Mouse (Mus musculus): ENCODE data around the gene A4galt. TPM values are rescaled to one million over a fixed set of nuclear protein-coding genes. Genes with fewer than 3 reads are reported as not detected.

A4galt gene
- polyA plus RNA-seq, 1 experiment from 2014 or later, result 4.6 TPM

DNA sequence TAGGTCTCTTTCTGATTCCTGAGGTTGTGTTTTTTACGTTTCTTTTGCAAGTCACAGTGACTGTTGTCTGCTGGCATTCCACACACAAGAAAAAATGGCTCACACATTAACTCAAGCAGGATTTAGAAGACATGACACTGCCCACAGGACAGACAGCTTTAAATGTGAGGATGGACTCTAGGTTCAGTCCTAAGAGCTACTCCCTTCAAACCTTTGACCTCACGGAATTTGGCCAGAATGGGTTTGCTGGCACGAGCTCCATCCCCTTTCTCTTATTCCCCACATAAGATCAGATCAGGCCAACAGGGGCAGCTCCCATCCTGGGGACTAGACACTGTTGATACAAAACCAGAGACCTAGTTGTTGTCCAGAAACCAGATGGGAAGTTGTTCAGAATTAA, 10.1 kb downstream of the A4galt start:
- Histone ChIP-seq H3K27ac (replicated peaks) (no peak overlapping the region), H3K4me3 (no peak overlapping the region), H3K36me3 (no peaks in the 10 kb centered on the region), H3K4me1 (replicated peaks) (no peaks in the 10 kb centered on the region), H3K4me2 (no peak overlapping the region), H3K27me3 (no peaks in the 10 kb centered on the region), H3K9ac (no peak overlapping the region), H3K9me3 (no peaks in the 10 kb centered on the region)
- WGBS, result 89% methylated on average over 3 of the region's 3 CpGs
- no peak for ATAC-seq (ENCODE audit: low FRiP score, low read depth)

DNA sequence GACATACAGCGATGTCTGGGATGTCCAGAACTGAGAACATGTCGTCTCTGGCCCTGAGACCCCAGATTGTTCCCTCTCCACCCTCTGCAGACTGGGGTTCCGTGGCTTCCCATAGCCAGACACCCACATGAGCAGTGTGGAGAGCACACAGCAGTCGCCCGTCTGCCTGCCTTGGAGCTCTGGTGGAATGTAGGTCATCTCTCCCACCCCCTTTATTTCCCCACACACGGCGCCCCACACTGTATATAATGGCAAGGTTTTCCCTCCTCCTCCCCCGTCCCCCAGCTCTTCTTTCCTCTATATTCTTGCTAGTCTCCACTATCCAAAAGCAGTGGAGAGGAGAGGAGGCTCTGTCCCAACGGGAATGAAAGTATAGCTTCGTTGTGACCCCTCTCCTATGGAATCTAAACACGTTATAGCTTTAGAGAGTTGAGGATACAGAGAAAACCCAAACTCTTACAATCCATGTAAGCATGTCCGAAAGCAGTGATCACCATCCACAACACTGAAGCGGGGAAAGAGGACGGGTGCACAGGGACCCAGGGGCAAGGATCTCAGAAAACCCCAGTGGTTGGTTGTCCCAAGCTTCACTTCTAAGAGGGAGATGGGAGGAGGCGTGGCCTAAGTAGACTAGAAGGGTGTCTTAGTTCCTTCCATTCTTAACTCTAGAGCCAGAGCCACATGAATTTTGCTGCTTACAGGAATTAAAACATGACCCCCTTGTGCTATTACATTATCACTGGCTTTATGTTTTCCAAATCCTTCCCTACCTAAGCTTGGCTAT, 13.9 kb downstream of the A4galt start:
- no peak overlapping the region for H3K9ac ChIP-seq
- H3K9me3 ChIP-seq, result no peaks in the 10 kb centered on the region
- WGBS, result 72% methylated on average over 15 of the region's 15 CpGs
- no peak overlapping the region for H3K27ac ChIP-seq (replicated peaks)
- ATAC-seq (ENCODE audit: low FRiP score, low read depth), result no peak
- no peaks in the 10 kb centered on the region for H3K27me3 ChIP-seq
- no peaks in the 10 kb centered on the region for H3K36me3 ChIP-seq
- no peak overlapping the region for H3K4me3 ChIP-seq
- H3K4me2 ChIP-seq, result no peak overlapping the region
- H3K4me1 ChIP-seq (replicated peaks), result no peaks in the 10 kb centered on the region

DNA sequence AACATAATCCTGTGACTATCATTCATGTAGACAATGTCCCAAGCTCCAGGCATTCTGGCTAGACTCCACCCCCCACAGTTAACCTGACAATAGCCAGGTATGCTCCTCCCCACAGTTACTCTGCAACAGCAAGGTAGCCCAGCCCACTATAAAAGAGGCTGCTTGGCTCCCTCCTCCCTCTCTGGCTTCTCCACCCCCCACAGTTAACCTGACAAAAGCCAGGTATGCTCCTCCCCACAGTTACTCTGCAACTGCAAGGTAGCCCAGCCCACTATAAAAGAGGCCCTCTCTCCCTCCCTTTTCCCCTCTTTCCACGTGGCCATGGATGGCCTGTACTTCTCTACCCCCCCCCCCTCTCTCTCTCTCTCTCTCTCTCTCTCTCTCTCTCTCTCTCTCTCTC, 14.8 kb downstream of the A4galt start:
- 0% methylated on average over 1 of the region's 1 CpGs for WGBS
- H3K27ac ChIP-seq (replicated peaks), result no peak overlapping the region
- H3K4me2 ChIP-seq, result no peak overlapping the region
- no peak overlapping the region for H3K4me3 ChIP-seq
- H3K9ac ChIP-seq, result no peak overlapping the region
- no peaks in the 10 kb centered on the region for H3K4me1 ChIP-seq (replicated peaks)
- no peaks in the 10 kb centered on the region for H3K9me3 ChIP-seq
- H3K27me3 ChIP-seq, result no peaks in the 10 kb centered on the region
- no peak for ATAC-seq (ENCODE audit: low FRiP score, low read depth)
- H3K36me3 ChIP-seq, result no peaks in the 10 kb centered on the region

DNA sequence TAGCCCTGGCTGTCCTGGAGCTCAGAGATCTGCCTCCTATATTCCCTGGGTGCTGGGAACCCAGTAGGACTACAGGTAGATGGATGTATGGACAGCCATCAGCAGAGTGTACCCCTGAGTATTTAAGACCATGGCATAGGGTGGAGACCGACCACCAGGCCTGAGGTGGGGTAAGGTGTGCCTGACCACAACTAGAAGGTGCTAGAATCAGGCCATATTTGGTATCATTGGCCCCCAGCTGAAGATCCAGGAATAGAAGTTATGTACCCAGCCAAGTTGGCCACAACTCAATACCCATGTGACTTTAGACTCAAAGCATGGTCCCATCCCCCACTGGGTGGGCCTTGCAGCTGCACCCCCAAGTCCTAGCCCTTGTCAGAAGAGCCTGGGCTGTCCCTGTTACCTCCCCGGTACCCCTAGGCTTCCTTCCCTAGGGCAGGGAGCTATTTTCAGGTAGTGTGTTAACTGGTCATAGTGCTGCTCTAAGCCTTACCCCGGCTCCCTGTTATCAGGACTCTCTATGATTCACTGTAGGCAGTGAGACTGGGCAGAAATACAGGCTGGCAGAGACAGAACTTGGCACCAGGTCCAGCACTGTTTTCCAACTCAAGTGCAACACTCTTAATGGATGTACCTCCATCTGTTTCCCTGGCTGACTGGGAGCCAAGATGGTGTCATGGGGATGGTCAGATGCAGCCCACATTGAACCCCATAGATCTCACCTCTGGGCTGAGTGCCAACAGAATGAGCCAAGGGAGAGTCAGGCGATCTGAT, 18.2 kb downstream of the A4galt start:
- WGBS, result 73% methylated on average over 4 of the region's 4 CpGs
- H3K4me1 ChIP-seq (replicated peaks), result no peaks in the 10 kb centered on the region
- ATAC-seq (ENCODE audit: low FRiP score, low read depth), result 0 out of 2 replicates have a peak, but pooled peaks have one; percentile 61

DNA sequence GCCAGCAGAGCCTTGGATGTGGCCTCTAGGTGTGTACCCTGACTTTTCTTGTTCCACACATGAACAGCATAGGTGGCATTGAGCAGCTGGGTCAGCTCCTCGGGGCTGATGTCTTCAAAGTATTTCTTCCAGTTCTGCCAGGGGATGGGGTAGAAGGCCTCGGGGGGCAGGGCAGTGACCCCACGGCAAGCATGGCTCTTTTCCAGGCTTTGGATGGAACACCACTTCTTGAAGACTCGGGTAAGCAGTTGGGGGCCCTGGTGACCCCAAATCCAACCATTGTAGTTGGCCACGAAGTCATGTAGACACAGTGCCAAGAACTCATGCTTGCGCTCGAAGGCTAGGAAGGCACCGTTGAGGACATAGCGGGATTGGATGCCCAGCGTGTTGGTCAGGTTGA, 24.0 kb downstream of the A4galt start:
- Histone ChIP-seq H3K27ac (replicated peaks) (no peak overlapping the region), H3K4me3 (no peak overlapping the region), H3K4me2 (no peak overlapping the region), H3K4me1 (replicated peaks) (peaks cover 18% of the 10 kb centered on the region), H3K9me3 (no peaks in the 10 kb centered on the region), H3K9ac (no peak overlapping the region), H3K27me3 (no peaks in the 10 kb centered on the region), H3K36me3 (no peaks in the 10 kb centered on the region)
- WGBS, result 92% methylated on average over 10 of the region's 10 CpGs
- ATAC-seq (ENCODE audit: low FRiP score, low read depth), result no peak

More for the DNA sequence above, 18.2 kb downstream of the A4galt start:
- Histone ChIP-seq H3K9ac (no peak overlapping the region), H3K9me3 (no peaks in the 10 kb centered on the region), H3K36me3 (no peaks in the 10 kb centered on the region), H3K27ac (replicated peaks) (no peak overlapping the region), H3K4me2 (no peak overlapping the region), H3K27me3 (no peaks in the 10 kb centered on the region), H3K4me3 (no peak overlapping the region)

DNA sequence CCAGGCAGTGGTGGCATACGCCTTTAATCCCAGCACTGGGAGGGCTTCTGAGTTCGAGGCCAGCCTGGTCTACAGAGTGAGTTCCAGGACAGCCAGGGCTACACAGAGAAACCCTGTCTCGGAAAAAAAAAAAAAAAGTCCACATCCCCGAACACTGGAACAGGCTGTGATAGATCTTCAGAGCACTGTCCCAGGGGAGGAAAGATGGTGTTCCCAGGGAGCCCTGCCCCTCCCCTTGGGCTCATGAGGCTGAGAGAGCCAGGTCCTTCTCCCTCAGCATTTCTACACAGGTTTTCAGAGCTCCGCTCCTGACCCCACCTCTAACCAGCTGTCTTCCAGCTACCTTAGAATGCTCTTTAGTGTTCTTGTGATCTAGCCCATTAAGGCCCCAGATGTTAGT, 24.7 kb downstream of the A4galt start:
- Histone ChIP-seq H3K9ac (no peak overlapping the region), H3K4me2 (no peak overlapping the region), H3K36me3 (no peaks in the 10 kb centered on the region), H3K4me3 (no peak overlapping the region), H3K4me1 (replicated peaks) (peaks cover 18% of the 10 kb centered on the region), H3K9me3 (no peaks in the 10 kb centered on the region), H3K27ac (replicated peaks) (no peak overlapping the region), H3K27me3 (no peaks in the 10 kb centered on the region)
- ATAC-seq (ENCODE audit: low FRiP score, low read depth), result no peak
- 90% methylated on average over 5 of the region's 5 CpGs for WGBS

DNA sequence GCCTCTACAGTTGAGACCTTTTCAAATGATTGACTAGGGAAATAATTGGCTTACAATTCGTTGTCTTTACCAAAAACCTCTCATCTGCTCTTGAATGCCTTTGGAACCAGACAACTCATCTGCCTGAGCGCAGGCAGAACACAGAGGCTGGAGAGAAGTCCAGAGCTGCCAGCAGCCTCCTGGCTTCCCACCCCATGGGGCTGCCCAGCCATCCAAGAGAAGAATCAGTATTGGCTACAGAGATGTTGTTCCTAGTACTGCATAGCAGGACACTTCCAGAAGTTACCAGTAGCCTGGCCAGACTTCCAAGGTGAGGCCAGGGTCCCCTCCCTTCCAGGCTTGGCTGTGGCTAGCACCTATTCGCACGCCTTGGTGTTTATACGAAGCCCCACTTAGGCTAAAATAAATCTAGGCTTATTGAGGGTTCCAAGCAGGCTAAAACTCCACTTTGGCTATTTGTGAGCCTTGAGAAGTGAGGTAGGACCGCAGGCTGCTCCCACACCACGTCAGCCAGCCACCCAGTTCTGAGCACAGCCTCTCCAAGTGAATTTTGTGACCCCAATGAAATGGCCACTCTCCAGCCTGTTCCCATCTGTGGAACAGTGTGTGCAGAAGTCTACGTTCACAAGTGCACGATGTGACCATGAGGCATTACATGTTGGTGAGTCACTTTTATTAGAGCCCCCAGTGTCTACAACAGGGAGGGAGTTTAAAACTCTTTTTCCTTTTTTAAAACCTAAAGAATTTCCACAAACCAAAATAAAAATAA, 25.3 kb downstream of the A4galt start:
- Histone ChIP-seq H3K4me2 (no peak overlapping the region), H3K27ac (replicated peaks) (no peak overlapping the region), H3K9ac (no peak overlapping the region), H3K27me3 (no peaks in the 10 kb centered on the region), H3K4me3 (no peak overlapping the region), H3K9me3 (no peaks in the 10 kb centered on the region), H3K36me3 (no peaks in the 10 kb centered on the region), H3K4me1 (replicated peaks) (peaks cover 18% of the 10 kb centered on the region)
- no peak for ATAC-seq (ENCODE audit: low FRiP score, low read depth)
- WGBS, result 81% methylated on average over 9 of the region's 9 CpGs

DNA sequence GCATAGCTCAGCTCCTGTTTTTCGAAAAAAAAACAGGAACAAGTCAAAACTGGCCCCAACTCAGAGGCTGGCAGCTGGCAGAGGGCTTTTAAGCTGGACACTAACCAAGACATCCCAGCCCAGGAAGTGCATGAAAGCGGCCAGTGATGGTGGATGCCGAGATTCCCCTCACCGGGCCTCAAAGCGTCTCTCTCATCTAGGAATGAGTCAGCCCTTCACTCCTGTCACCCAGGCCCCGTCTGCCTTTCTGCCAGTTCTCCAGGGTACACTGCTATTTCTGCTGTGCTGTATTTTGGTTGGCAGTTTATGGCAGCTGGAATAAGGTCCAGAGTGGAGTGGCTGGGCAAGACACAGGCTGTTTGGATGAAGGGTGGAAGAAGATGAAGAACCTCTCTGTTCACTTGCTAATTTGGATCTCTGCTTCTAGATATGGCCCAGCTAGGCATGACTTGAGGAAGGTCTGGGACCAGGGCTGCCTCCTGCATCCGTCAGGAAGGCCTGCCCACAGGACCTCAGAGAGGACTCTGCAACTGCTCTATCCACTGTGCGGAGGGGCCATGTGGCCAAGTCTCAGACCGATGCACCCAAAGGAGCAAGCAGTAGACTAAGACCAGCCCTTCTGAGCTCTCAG, 27.3 kb downstream of the A4galt start:
- no peak overlapping the region for H3K9ac ChIP-seq
- WGBS, result 59% methylated on average over 9 of the region's 9 CpGs
- H3K27me3 ChIP-seq, result no peaks in the 10 kb centered on the region
- H3K27ac ChIP-seq (replicated peaks), result peak overlapping the region; percentile 67
- H3K4me3 ChIP-seq, result no peak overlapping the region
- H3K36me3 ChIP-seq, result no peaks in the 10 kb centered on the region
- H3K9me3 ChIP-seq, result no peaks in the 10 kb centered on the region
- no peak for ATAC-seq (ENCODE audit: low FRiP score, low read depth)
- peaks cover 18% of the 10 kb centered on the region for H3K4me1 ChIP-seq (replicated peaks)
- 0 out of 2 replicates have a peak overlapping the region, but pooled peaks have one; percentile 5 for H3K4me2 ChIP-seq

DNA sequence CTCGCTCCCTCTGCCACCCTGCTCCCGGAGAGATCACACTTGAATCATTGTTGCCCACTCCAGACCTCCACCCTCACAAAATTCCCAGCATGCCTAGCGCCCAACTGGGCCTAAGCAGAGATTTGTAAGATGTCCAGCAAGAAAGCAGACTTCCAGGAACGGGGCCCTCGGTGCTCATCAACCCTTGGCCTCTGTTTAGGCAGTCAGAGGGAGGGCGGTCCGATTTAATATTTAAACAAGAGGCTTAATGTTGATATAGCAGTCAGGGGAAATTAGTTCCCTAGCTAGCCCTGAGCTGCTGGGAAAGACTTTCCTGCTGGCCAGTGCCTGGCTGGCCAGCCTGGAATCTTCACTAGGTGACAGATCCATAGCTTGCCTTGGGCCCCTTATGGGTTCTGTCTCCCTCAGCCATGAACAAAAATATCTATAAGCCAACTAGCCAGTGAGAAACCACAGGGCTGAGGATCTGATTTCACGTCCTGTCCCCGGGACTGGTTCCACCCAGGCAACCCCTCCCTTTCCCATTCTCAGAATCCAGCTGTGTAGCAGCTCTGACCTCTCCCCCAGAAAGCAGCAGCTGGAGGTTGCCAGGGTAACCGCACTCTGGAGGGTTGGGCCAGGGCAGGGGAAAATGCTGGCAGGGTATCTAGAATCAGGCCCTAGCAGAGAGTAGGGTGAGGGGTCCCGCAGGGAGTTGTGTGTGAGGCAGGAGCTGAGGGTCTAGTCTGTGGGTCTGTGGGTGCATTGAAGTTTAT, 28.2 kb downstream of the A4galt start:
- Histone ChIP-seq H3K4me2 (0 out of 2 replicates have a peak overlapping the region, but pooled peaks have one; percentile 5), H3K9me3 (no peaks in the 10 kb centered on the region), H3K9ac (no peak overlapping the region), H3K4me1 (replicated peaks) (peaks cover 18% of the 10 kb centered on the region), H3K27ac (replicated peaks) (peak overlapping the region; percentile 67), H3K27me3 (no peaks in the 10 kb centered on the region), H3K36me3 (no peaks in the 10 kb centered on the region), H3K4me3 (no peak overlapping the region)
- WGBS, result 42% methylated on average over 11 of the region's 11 CpGs
- ATAC-seq (ENCODE audit: low FRiP score, low read depth), result peak; percentile 66; the same call in 1 of the 2 replicates

DNA sequence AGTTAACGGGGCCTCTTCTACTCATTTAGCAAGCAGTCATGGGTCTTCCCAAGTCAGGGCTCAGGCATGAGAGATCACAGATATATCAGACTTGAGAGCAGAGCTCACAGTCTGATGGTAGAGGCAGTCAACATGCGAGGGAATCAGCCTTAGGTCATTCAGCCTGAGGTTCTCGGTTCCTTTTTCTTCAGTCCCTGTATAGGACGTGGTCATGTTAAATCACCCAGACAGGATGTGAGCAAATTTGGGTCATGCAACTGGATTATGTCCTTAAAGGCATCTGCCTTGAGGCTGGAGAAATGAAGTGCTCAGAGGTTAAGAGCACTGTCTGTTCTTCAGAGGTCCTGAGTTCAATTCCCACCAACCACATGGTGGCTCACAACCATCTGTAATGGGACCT, 29.9 kb downstream of the A4galt start:
- 88% methylated on average over 4 of the region's 4 CpGs for WGBS
- H3K4me1 ChIP-seq (replicated peaks), result peaks cover 18% of the 10 kb centered on the region
- H3K27me3 ChIP-seq, result no peaks in the 10 kb centered on the region
- no peak overlapping the region for H3K4me2 ChIP-seq
- no peaks in the 10 kb centered on the region for H3K9me3 ChIP-seq
- ATAC-seq (ENCODE audit: low FRiP score, low read depth), result no peak
- H3K36me3 ChIP-seq, result no peaks in the 10 kb centered on the region
- no peak overlapping the region for H3K27ac ChIP-seq (replicated peaks)
- H3K9ac ChIP-seq, result no peak overlapping the region
- H3K4me3 ChIP-seq, result no peak overlapping the region

DNA sequence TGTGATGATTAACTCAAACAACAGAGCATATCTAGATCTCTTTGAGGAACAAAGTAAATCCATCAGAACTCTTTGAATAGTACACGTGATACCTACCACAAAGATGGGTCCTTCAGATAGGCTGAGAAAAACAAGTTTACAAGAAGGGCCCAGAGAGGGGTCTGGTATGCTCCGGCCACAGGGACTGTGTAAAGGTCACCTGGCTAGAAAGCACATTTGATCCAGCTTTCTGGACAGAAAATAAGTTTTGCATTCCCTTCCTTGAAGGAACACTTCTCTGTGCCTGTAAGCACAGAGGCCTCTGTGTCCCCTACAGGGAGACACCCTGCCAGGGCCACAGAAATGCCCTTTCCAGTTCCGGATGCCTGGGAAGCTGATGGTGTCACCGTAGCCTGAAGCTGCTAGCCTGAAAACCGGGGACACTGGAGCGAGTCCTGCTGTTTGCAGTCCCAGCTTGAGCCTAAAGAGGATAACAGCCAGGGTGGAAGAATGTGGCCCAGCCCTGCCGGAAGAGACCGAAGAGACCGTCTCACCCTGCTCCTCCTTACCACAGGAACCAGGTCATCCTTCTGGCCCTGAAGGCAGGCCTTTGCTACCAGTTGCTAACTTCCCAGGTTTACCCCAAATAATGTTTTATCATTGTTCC, 31.1 kb downstream of the A4galt start:
- H3K9ac ChIP-seq, result no peak overlapping the region

More for the DNA sequence above, 31.1 kb downstream of the A4galt start:
- H3K4me3 ChIP-seq, result no peak overlapping the region
- H3K4me1 ChIP-seq (replicated peaks), result peaks cover 26% of the 10 kb centered on the region
- no peak overlapping the region for H3K27ac ChIP-seq (replicated peaks)
- H3K4me2 ChIP-seq, result no peak overlapping the region
- WGBS, result 57% methylated on average over 9 of the region's 9 CpGs
- H3K9me3 ChIP-seq, result no peaks in the 10 kb centered on the region
- H3K36me3 ChIP-seq, result no peaks in the 10 kb centered on the region
- ATAC-seq (ENCODE audit: low FRiP score, low read depth), result no peak
- no peaks in the 10 kb centered on the region for H3K27me3 ChIP-seq

All from hindbrain, embryonic 15.5 days (tissue).